Mouse (Mus musculus) midbrain, embryonic 14.5 days (tissue): Measurements from ENCODE around the gene Foxa3. TPM values are rescaled to one million over a fixed set of nuclear protein-coding genes. Genes with fewer than 3 reads are reported as not detected.
A peak's percentile ranks its signal among the peaks of the same experiment; 100 is the strongest.

ENCODE experiments used
- ATAC-seq: fragments of 200-750 bp; cut with Nextera tagmentation; 2 replicates; pipeline ENCODE4 v1.8.0; 2017; ENCODE audit warnings: moderate number of reproducible peaks, moderate library complexity; ENCODE audit not compliant: low FRiP score, low TSS enrichment
- DNase-seq: peaks from one replicate; pipeline ENCODE4 v3.0.0-alpha.2; 2015
- H3K27ac ChIP-seq: fragments of 300-500 bp; sonication (generic); replicated peaks from 2 replicates; pipeline ENCODE4 v1.5.1; 2014; ENCODE audit warnings: mild to moderate bottlenecking, low read depth, low read length, moderate library complexity
- H3K27me3 ChIP-seq: fragments of 300-500 bp; sonication (generic); 2 replicates; pipeline ENCODE4 v1.6.1; 2014; ENCODE audit warnings: low read length, control low read depth, mixed read lengths; ENCODE audit not compliant: control insufficient read depth, insufficient read depth
- H3K36me3 ChIP-seq: fragments of 300-500 bp; sonication (generic); 2 replicates; pipeline ENCODE4 v1.6.1; 2014; ENCODE audit warnings: low read length, control low read depth; ENCODE audit not compliant: control insufficient read depth, insufficient read depth
- H3K4me1 ChIP-seq: fragments of 300-500 bp; sonication (generic); 2 replicates; pipeline ENCODE4 v1.6.1; 2014; ENCODE audit warnings: mild to moderate bottlenecking, antibody characterized with exemption, low read length, control low read depth; ENCODE audit not compliant: control insufficient read depth, insufficient read depth
- H3K4me2 ChIP-seq: fragments of 300-500 bp; sonication (generic); 2 replicates; pipeline ENCODE4 v1.6.1; 2014; ENCODE audit warnings: mild to moderate bottlenecking, low read length, moderate library complexity
- H3K4me3 ChIP-seq: fragments of 300-500 bp; sonication (generic); replicated peaks from 2 replicates; pipeline ENCODE4 v1.5.1; 2014; ENCODE audit warnings: low read depth, low read length
- H3K9ac ChIP-seq: fragments of 300-500 bp; sonication (generic); replicated peaks from 2 replicates; pipeline ENCODE4 v1.6.1; 2014; ENCODE audit warnings: mild to moderate bottlenecking, low read length, moderate library complexity
- H3K9me3 ChIP-seq: fragments of 300-500 bp; sonication (generic); 2 replicates; pipeline ENCODE4 v1.6.1; 2016; ENCODE audit warnings: low read length, control low read depth, mixed read lengths; ENCODE audit not compliant: control insufficient read depth
- WGBS: fragments of 180-500 bp; shearing (Covaris S2); extraction: QIAGEN DNeasy Blood & Tissue Kit; methylation state at CpG from one replicate; pipeline ENCODE4 v1.1.7; 2014; 5-methylcytosine and 5-hydroxymethylcytosine counted together
- polyA plus RNA-seq: library from polyadenylated mRNA; unstranded; fragments of >200 nt; fragmentation: Nextera tagmentation; extraction: Ambion mirVana; gene quantifications from 2 replicates; pipeline ENCODE4 v1.2.1, GENCODE M21; 2014

Gene Foxa3
- polyA plus RNA-seq, 1 experiment from 2014 or later, result not detected

DNA sequence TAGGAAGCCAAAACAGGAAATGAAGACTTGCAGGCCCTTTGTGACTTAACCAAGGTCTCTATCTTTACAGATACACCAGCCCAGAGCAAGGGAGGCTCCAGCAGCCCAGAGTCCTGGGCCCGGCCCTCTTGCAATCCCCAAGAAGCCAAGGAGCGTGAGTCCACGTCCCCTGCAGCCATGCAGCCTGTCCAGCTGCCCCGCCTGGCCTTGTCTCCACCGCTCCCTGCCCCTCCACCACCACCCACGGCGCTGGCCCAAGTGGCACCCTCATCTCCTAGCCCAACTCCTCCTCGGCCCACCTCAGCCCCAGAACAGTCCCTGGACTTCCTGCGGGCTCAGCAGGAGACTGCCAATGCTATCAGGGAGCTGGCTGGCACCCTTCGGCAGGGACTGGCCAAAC lies 22.9 kb downstream of the Foxa3 start:
- ATAC-seq (no peak), DNase-seq (no peak)
- Histone ChIP-seq H3K27me3 (no peaks in the 10 kb centered on the region), H3K4me2 (peak overlapping the region; percentile 41), H3K36me3 (peaks cover 9% of the 10 kb centered on the region), H3K4me3 (peak overlapping the region; percentile 25), H3K4me1 (peaks cover 14% of the 10 kb centered on the region), H3K9ac (peak overlapping the region; percentile 36; the same call in 1 of the 2 replicates), H3K27ac (no peak overlapping the region), H3K9me3 (no peaks in the 10 kb centered on the region)
- 57% methylated on average over 10 of the region's 10 CpGs for WGBS

DNA sequence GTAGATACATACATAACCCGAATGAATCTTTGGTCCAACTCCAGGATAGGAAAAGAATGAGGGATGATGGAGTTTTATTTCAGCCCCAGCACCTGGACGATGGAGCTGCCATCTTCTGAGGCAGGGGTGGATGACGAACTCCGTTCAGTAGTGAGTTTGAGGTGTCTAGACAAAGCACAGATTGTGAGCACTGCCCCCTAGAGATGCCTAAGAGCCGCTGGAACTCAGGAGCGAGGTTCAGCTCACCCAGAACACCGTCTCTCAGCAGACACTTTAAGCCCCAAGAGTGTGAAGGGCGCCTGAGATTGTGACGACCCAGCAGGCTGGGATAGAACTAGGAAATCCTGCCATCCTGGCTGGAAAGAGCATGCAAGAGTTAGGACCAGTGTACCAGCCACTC lies 24.5 kb downstream of the Foxa3 start:
- DNase-seq (peak; percentile 45), ATAC-seq (no peak)
- H3K27me3 ChIP-seq, result no peaks in the 10 kb centered on the region
- H3K27ac ChIP-seq, result no peak overlapping the region
- H3K4me1 ChIP-seq, result peaks cover 14% of the 10 kb centered on the region
- WGBS, result 27% methylated on average over 9 of the region's 9 CpGs
- no peak overlapping the region for H3K4me3 ChIP-seq
- 0 out of 2 replicates have a peak, but pooled peaks cover 3% of the 10 kb centered on the region for H3K36me3 ChIP-seq
- no peak overlapping the region for H3K4me2 ChIP-seq
- no peak overlapping the region for H3K9ac ChIP-seq
- no peaks in the 10 kb centered on the region for H3K9me3 ChIP-seq

DNA sequence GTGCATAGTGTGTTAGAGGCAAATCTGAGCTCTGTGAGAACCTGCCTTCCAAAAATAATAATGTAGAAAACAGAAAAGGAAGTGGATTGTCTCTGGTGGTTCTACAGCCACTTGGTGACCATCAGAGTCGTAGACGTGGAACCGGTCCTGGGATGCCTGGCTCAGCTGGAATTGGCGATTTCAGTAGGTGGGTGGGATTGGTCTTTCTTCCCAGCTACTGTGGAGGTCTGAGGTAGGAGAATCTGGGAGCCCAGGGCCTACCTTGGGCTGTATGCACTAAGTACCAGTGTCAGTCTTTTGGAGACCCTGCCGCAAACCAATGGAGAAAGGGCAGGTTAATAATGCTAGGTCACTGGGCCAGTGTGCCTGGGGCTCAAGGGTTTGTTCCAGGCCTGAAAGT lies 30.3 kb downstream of the Foxa3 start:
- Histone ChIP-seq H3K27ac (no peak overlapping the region), H3K9me3 (no peaks in the 10 kb centered on the region), H3K27me3 (peaks cover 11% of the 10 kb centered on the region; the same call in 1 of the 2 replicates), H3K9ac (peak overlapping the region; percentile 69; the same call in 1 of the 2 replicates), H3K4me3 (peak overlapping the region; percentile 59), H3K36me3 (no peaks in the 10 kb centered on the region), H3K4me2 (peak overlapping the region; percentile 83), H3K4me1 (peaks cover 32% of the 10 kb centered on the region)
- ATAC-seq (no peak), DNase-seq (no peak)
- WGBS, result 90% methylated on average over 5 of the region's 5 CpGs

DNA sequence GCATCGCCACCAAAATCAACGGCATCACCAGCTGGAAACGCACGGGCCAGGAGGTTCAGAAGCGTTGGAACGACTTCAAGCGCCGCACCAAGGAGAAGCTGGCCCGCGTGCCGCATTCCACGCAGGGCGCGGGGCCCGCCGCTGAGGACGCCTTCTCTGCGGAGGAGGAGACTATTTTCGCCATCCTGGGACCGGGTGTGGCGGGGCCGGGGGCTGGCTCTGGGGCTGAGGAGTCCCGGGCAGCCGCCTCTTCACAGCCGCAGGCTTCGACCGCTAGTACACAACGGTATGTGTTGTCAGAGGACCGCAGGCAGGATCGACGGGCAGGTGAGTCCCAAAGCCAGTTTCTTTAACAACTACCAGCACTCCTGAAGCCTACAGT lies 31.1 kb downstream of the Foxa3 start:
- ATAC-seq (no peak), DNase-seq (no peak)
- Histone ChIP-seq H3K4me2 (peak overlapping the region; percentile 83), H3K36me3 (no peaks in the 10 kb centered on the region), H3K9me3 (no peaks in the 10 kb centered on the region), H3K4me3 (peak overlapping the region; percentile 59), H3K4me1 (peaks cover 32% of the 10 kb centered on the region), H3K27me3 (peaks cover 11% of the 10 kb centered on the region; the same call in 1 of the 2 replicates), H3K9ac (peak overlapping the region; percentile 69), H3K27ac (peak overlapping the region; percentile 92; the same call in 1 of the 2 replicates)
- 4% methylated on average over 31 of the region's 31 CpGs for WGBS

DNA sequence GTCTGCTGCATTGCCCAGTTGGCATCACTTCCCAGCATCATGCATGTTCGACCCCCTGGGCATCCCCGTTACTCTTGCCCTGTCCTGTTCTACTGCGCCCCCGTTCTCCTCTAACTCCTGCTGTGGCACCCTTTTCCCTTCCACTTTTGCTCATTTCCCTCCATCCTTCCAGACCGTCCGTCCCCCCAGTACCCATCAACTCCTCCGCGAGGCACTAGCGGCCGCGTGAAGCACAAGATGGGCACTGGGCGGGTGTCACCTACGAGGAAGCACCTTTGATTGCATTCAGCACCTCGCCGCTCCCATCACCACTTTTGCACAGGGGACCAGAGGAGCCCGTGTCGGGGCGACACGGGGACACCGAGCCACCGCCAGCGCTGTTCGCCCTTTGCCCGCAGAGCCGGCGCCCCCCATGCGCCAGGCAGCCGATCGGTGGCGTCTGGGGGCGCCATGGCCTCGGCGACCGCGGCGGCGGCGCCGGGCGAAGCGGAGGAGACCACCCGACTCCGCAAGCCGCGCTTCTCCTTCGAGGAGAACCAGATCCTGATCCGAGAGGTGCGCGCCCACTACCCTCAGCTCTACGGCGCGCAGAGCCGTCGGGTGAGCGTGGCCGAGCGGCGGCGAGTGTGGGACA lies 31.6 kb downstream of the Foxa3 start:
- peak overlapping the region; percentile 69 for H3K9ac ChIP-seq

DNA sequence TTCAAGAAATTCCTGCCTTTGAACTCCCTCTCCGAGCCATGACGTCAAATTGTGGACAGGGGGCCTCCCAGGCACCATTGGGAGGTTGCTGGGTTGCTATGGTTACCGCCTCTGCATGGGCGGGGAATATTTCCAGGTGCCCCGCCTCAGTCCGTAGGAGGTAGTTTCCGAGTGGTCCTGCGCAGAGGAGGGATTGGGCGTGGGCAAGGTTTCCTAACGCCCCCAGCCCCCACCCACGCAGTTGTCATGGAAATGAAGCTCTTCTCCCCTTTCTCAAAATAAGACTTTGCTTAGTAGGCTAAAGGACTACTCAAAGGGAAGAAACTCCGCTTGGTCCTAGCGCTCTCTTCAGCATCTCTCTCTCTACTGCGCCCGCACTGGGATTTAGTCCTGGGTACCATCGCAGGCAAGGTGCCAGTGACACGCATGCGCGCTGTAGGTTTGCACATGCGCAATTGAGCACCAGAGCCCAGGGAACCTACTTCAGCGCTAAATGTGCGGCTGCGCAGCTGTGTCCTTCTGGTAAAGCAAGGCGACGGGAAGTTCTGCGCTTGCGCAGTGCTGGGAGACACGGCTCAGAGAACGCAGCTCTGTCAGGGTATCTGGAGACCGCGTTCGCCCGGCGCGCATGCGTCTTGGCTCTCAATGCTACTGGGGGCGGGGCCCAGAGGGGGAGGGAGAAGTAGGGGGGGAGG lies 32.6 kb downstream of the Foxa3 start, which contains the start of gene Mypop:
Gene Mypop (plus strand): TSS at position 645 of the 695 bp plus-strand sequence.
- H3K27me3 ChIP-seq, result peaks cover 11% of the 10 kb centered on the region; the same call in 1 of the 2 replicates
- H3K4me3 ChIP-seq, result peak within 1 kb of the TSS; percentile 59
- peak within 1 kb of the TSS; percentile 83 for H3K4me2 ChIP-seq
- H3K4me1 ChIP-seq, result peaks cover 32% of the 10 kb centered on the region
- peak within 1 kb of the TSS; percentile 69 for H3K9ac ChIP-seq
- H3K36me3 ChIP-seq, result no peaks in the 10 kb centered on the region
- DNase-seq (peak; percentile 100), ATAC-seq (peak; percentile 94)
- under 1% methylated on average over 37 of the region's 37 CpGs for WGBS
- peak within 1 kb of the TSS; percentile 92 for H3K27ac ChIP-seq
- no peaks in the 10 kb centered on the region for H3K9me3 ChIP-seq

More for the DNA sequence above, 31.6 kb downstream of the Foxa3 start:
- H3K27ac ChIP-seq, result peak overlapping the region; percentile 92
- ATAC-seq (peak; percentile 11; the same call in 1 of the 2 replicates), DNase-seq (peak; percentile 58)
- peaks cover 11% of the 10 kb centered on the region; the same call in 1 of the 2 replicates for H3K27me3 ChIP-seq
- H3K9me3 ChIP-seq, result no peaks in the 10 kb centered on the region
- peaks cover 32% of the 10 kb centered on the region for H3K4me1 ChIP-seq
- H3K4me2 ChIP-seq, result peak overlapping the region; percentile 83
- WGBS, result under 1% methylated on average over 59 of the region's 59 CpGs
- peak overlapping the region; percentile 59 for H3K4me3 ChIP-seq
- no peaks in the 10 kb centered on the region for H3K36me3 ChIP-seq

DNA sequence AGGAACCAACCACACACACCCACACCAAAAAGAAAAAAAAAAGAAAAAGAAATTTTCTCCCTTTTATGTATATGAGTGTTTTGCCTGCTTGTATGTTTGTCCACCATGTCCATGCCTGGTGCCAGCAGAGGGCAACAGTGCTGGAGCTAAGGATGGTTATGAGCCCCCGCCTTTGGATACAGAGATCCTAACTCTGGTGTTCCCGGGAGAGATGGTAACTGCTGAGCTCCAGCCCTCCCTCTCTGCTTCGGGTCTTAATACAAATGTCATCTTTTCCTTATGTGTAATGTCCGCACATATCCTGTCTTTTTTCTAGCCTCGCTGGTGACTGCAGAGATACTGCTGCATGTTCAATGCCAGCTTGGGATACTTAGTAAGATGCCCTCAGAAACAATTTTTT lies 33.3 kb downstream of the Foxa3 start:
- no peaks in the 10 kb centered on the region for H3K9me3 ChIP-seq
- H3K27ac ChIP-seq, result peak overlapping the region; percentile 92
- peak; percentile 76 for DNase-seq
- peak overlapping the region; percentile 59 for H3K4me3 ChIP-seq
- peaks cover 29% of the 10 kb centered on the region for H3K4me1 ChIP-seq
- no peaks in the 10 kb centered on the region for H3K36me3 ChIP-seq
- ATAC-seq, result no peak
- peak overlapping the region; percentile 46; the same call in 1 of the 2 replicates for H3K9ac ChIP-seq
- WGBS, result 2% methylated on average over 5 of the region's 5 CpGs
- H3K4me2 ChIP-seq, result peak overlapping the region; percentile 83
- H3K27me3 ChIP-seq, result peaks cover 11% of the 10 kb centered on the region; the same call in 1 of the 2 replicates

DNA sequence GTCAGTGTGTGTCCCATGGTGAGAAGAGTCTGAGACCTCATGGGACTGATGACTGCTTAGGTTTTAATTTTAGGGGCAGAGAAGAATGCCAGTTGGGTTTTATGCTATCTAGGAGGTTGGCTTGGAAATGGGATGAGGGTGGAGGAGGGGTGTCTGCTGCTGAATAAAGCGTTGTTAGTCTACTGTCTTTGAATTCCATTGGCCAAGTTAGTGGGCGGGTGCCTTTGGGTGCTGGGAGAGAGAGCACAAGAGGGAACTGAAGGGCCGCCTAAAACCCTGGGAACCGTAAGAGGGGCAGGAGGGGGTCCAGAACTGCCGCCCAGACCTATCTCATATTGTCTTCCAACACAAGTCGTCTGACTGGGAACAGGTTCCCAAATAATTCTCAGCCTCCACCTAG lies 34.6 kb downstream of the Foxa3 start:
- ATAC-seq (no peak), DNase-seq (no peak)

More for the DNA sequence above, 34.6 kb downstream of the Foxa3 start:
- Histone ChIP-seq H3K27ac (no peak overlapping the region), H3K36me3 (no peaks in the 10 kb centered on the region), H3K4me2 (no peak overlapping the region), H3K9me3 (no peaks in the 10 kb centered on the region), H3K27me3 (peaks cover 11% of the 10 kb centered on the region; the same call in 1 of the 2 replicates), H3K4me1 (peaks cover 23% of the 10 kb centered on the region), H3K4me3 (no peak overlapping the region), H3K9ac (no peak overlapping the region)
- WGBS, result 72% methylated on average over 6 of the region's 6 CpGs
